Mouse (Mus musculus): Measurements from ENCODE around the gene Git2.

The Git2 gene

DNA sequence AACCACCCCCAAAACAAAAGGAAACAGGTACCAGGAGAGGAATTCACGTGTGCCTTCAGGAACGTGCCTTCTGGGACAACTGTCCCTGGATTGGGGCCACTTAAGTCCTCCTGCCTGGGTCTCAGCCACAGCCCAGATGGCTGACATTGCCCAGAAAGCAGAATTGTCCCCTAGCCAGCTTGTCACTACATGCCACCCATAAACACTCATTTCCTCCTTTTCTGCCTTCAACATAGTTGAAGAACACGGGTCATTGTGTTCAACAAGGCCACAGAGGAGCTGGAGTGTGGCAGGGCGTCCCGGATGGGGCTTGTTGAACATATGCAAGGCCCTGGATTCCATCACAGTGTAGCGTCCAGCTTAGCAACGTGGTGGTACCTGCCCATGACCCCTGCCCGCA lies 93.6 kb downstream of the Git2 start:
- DNase-seq: peak; percentile 71 to 81

DNA sequence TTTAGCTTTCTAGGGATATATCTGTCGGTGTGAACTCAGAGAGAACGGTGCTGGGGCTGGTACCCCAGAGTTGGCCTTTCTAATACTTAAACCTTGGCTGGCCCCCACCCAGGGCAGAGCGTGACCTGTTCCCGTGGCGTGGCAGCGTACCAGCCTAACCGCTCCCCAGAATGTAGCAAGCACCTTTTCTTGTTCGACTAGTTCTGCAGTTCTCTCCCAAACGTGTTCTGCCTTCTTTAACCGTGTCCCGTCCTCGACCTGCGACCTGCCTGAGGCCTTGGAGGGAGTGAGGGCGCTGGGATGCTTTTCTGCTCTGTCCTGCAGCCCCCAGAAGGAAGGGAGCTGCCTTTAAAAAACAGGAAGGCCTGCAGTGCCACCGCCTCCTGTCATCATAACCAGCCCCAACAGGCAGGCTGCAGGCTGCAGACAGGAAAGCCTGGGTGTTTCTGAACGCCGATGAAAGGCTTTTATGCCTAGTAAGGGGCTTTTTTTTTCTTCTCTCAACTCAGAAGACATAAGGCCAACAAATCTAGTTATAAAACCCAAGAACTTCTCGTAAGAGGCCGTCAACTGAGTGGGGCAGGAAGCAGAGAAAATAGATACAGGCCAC lies 94.5 kb downstream of the Git2 start:
- no peak for DNase-seq

DNA sequence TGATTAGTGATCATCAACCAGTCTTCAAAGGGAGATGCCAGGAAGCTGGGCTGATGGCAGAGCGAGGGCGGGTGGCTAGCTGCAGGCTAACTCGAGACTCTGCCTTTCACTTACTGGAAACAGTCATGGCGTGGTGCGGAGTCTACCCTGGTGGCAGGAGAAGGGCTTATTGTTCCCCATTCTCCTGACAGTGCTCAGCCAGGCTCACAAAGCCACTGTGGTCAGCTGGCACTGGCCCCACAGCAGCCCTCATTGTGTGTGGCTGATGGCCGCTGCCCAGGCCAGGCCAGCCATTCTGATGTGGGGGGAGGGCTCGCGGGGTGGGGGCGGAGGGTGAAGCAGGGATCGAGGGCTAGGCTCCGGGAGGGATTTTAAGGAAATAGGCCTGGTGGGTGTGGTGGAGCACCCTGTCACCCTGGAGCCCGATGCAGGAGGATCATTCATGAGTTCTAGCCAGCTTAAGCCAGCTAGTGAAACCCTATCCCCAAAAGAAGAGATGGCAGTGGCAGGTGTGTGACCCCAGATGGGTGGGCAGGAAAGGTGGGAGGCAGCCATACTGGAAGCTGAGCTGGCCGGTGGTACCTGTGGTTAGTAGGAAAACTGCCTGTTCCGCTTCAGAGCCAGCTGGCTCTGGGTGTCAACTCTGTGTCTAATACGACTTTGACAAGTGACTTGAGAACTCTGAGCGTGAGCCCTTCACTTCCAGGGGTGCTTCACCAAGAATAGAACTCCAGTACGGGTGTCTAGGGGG lies 95.3 kb downstream of the Git2 start:
- peak in 1 of 2 experiments; percentile 53 for DNase-seq
